Mouse (Mus musculus): Measurements from ENCODE around the gene Nop9. TPM values are rescaled to one million over a fixed set of nuclear protein-coding genes. Genes with fewer than 3 reads are reported as not detected.

Nop9 gene
- total and polyA plus RNA-seq, 3 experiments, result 38.5 to 92.1 (median 89.1) TPM

DNA sequence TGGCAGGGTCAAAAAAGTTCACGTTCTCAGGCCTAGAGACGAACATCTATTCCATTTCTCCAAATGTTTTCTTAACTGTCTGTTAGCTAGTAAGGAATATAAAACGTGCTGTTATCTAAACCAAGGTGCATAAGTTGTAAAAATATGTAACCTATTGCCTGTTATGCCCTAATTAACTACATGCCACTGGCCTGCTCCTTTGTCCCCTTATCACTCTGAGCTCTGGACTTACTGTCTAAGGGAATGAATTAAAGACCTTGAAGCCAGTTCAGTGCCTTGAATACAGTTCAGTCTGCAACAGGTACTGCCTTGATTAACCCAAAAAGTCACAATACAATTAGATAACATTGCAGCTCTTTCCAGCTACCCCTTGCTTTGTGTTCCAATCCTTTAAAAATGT, 10.2 kb upstream of the Nop9 start:
- Histone ChIP-seq H3K4me2 (ENCODE audit: insufficient read depth, low read depth, poor library complexity, severe bottlenecking) (no peak overlapping the region), H3K36me3 (replicated peaks in 1 of 2; ENCODE audit: control insufficient read depth in 1 of 2, insufficient read depth in 1 of 2, low read length in 1 of 2) (peaks cover 18 to 19% of the 10 kb centered on the region in 2 experiments), H3K4me3 (replicated peaks in 1 of 3; ENCODE audit: low read depth in 2 of 3, low read length in 2 of 3, poor library complexity in 1 of 3) (no peak overlapping the region), H3K9me3 (replicated peaks; ENCODE audit: low read length) (no peaks in the 10 kb centered on the region), H3K79me2 (replicated peaks; ENCODE audit: control insufficient read depth, extremely low read depth, insufficient read depth, poor library complexity, severe bottlenecking) (no peaks in the 10 kb centered on the region), H3K9ac (ENCODE audit: insufficient read depth, low read depth) (no peak overlapping the region), H3K27me3 (replicated peaks) (peaks cover 8% of the 10 kb centered on the region), H3K27ac (ENCODE audit: insufficient read depth, low read depth) (no peak overlapping the region), H3K4me1 (ENCODE audit: control insufficient read depth in 1 of 2, insufficient read depth in 2 of 2) (peaks cover 0 to 18% of the 10 kb centered on the region in 2 experiments; a peak in 2 of 4 replicates)
- no peak for DNase-seq (ENCODE audit: extremely low read depth)
- in situ Hi-C loops (cut with MboI; ENCODE audit: low pct_ligation_motif_present, low pct_unique_long_range_greater_than_20kb, low sequenced_read_pairs) (no loop called here), dilution Hi-C loops (cut with MboI; ENCODE audit: extremely low pct_ligation_motif_present, extremely low pct_unique_long_range_greater_than_20kb, low sequenced_read_pairs) (no loop called here)
- TF ChIP-seq MAX (IDR thresholded peaks at IDR 0.05; ENCODE audit: low read length), result no peak

DNA sequence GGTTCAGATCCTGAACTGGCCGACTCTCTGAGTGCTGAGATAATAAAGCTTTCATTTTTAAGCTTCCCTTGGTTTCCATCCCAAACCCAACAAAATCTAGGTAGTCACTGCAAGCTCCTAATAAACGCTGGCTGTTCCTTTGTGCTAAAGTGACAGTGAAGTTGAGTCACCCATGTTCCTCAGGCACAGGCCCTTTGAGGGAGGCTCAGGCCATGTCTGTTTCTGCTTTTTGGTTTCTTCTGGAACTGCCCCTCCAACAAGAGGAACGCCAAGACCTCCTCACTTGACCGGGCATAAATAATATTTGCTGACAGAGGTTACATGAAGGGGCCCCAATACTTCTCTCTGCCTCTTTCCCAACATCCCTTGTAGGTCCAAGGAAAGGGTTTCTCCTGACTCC, 9.7 kb upstream of the Nop9 start:
- no peaks in the 10 kb centered on the region for H3K9me3 ChIP-seq (replicated peaks; ENCODE audit: low read length)
- no peak for DNase-seq (ENCODE audit: extremely low read depth)
- no peaks in the 10 kb centered on the region for H3K79me2 ChIP-seq (replicated peaks; ENCODE audit: control insufficient read depth, extremely low read depth, insufficient read depth, poor library complexity, severe bottlenecking)
- H3K4me2 ChIP-seq (ENCODE audit: insufficient read depth, low read depth, poor library complexity, severe bottlenecking), result no peak overlapping the region
- H3K9ac ChIP-seq (ENCODE audit: insufficient read depth, low read depth), result no peak overlapping the region
- no peak overlapping the region for H3K27ac ChIP-seq (ENCODE audit: insufficient read depth, low read depth)
- TF ChIP-seq ELF1 (IDR thresholded peaks at IDR 0.05; ENCODE audit: low read depth, low read length) (no peak), ZKSCAN1 (IDR thresholded peaks at IDR 0.05; ENCODE audit: borderline replicate concordance, low read depth, low read length) (no peak), TCF12 (IDR thresholded peaks at IDR 0.05; ENCODE audit: low read depth, low read length) (no peak), HCFC1 (IDR thresholded peaks at IDR 0.05; ENCODE audit: low read depth, low read length) (no peak), TBP (conservative IDR thresholded peaks at IDR 0.05; ENCODE audit: low read depth, low read length) (no peak), CHD1 (IDR thresholded peaks at IDR 0.05; ENCODE audit: low read depth, low read length) (no peak), MXI1 (IDR thresholded peaks at IDR 0.05; ENCODE audit: low read depth, low read length) (no peak), MYC (IDR thresholded peaks at IDR 0.05; ENCODE audit: low read depth, low read length) (no peak), NRF1 (IDR thresholded peaks at IDR 0.05; ENCODE audit: low read depth, low read length) (no peak), NELFE (IDR thresholded peaks at IDR 0.05; ENCODE audit: low read depth, low read length) (no peak), ZNF384 (IDR thresholded peaks at IDR 0.05; ENCODE audit: low read depth, low read length) (no peak), CHD2 (IDR thresholded peaks at IDR 0.05; ENCODE audit: low read length) (no peak), POLR2A (IDR thresholded peaks at IDR 0.05; ENCODE audit: low read depth, low read length) (no peak)
- no peak overlapping the region for H3K4me3 ChIP-seq (replicated peaks in 1 of 3; ENCODE audit: low read depth in 2 of 3, low read length in 2 of 3, poor library complexity in 1 of 3)
- H3K36me3 ChIP-seq (replicated peaks in 1 of 2; ENCODE audit: control insufficient read depth in 1 of 2, insufficient read depth in 1 of 2, low read length in 1 of 2), result peaks cover 22 to 23% of the 10 kb centered on the region in 2 experiments
- in situ Hi-C loops (cut with MboI; ENCODE audit: low pct_ligation_motif_present, low pct_unique_long_range_greater_than_20kb, low sequenced_read_pairs) (no loop called here), dilution Hi-C loops (cut with MboI; ENCODE audit: extremely low pct_ligation_motif_present, extremely low pct_unique_long_range_greater_than_20kb, low sequenced_read_pairs) (no loop called here)
- H3K4me1 ChIP-seq (ENCODE audit: control insufficient read depth in 1 of 2, insufficient read depth in 2 of 2), result peaks cover 0 to 18% of the 10 kb centered on the region in 2 experiments; a peak in 2 of 4 replicates
- peaks cover 3% of the 10 kb centered on the region for H3K27me3 ChIP-seq (replicated peaks)

DNA sequence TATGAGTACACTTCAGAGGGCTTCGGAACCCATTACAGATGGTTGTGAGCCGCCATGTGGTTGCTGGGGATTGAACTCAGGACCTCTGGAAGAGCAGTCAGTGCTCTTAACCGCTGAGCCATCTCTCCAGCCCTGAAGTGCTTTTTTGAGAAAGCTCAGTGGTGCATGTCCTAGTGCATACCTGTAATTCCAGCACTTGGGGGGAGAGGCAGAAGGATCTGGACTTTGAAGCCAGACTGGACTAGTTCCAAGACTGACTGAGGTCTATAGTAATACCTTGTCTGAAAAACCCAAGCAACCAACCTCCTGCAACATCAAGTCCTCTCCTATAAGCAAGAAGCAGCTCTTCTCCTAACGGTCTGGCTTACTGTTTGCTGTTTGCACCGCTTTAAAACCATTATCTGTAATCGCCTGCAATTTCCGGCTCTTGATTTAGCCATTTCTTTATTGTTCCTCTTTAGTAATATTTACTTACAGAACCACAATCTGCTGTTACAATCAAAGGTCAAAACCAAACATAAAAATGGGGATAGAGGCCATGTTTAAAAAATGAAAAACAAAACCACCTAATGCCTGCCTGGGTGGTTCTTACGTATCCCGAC, 8.3 kb upstream of the Nop9 start:
- Histone ChIP-seq H3K4me3 (replicated peaks in 1 of 3; ENCODE audit: low read depth in 2 of 3, low read length in 2 of 3, poor library complexity in 1 of 3) (no peak overlapping the region), H3K27ac (ENCODE audit: insufficient read depth, low read depth) (no peak overlapping the region), H3K27me3 (replicated peaks) (no peaks in the 10 kb centered on the region), H3K36me3 (replicated peaks in 1 of 2; ENCODE audit: control insufficient read depth in 1 of 2, insufficient read depth in 1 of 2, low read length in 1 of 2) (peaks cover 25 to 33% of the 10 kb centered on the region in 2 experiments), H3K9me3 (replicated peaks; ENCODE audit: low read length) (no peaks in the 10 kb centered on the region), H3K4me1 (ENCODE audit: control insufficient read depth in 1 of 2, insufficient read depth in 2 of 2) (peaks cover 0 to 26% of the 10 kb centered on the region in 2 experiments; a peak in 2 of 4 replicates), H3K79me2 (replicated peaks; ENCODE audit: control insufficient read depth, extremely low read depth, insufficient read depth, poor library complexity, severe bottlenecking) (no peaks in the 10 kb centered on the region), H3K4me2 (ENCODE audit: insufficient read depth, low read depth, poor library complexity, severe bottlenecking) (no peak overlapping the region), H3K9ac (ENCODE audit: insufficient read depth, low read depth) (no peak overlapping the region)
- no peak for DNase-seq (ENCODE audit: extremely low read depth)
- in situ Hi-C loops (cut with MboI; ENCODE audit: low pct_ligation_motif_present, low pct_unique_long_range_greater_than_20kb, low sequenced_read_pairs), result no loop called here
- no peak for TF ChIP-seq CHD2 (IDR thresholded peaks at IDR 0.05; ENCODE audit: low read length)
- TF ChIP-seq ELF1 (IDR thresholded peaks at IDR 0.05; ENCODE audit: low read depth, low read length), result no peak
- TF ChIP-seq MXI1 (IDR thresholded peaks at IDR 0.05; ENCODE audit: low read depth, low read length), result no peak
- TF ChIP-seq MYC (IDR thresholded peaks at IDR 0.05; ENCODE audit: low read depth, low read length), result no peak
- TF ChIP-seq PAX5 (IDR thresholded peaks at IDR 0.05; ENCODE audit: low read length), result no peak
- no peak for TF ChIP-seq ZMIZ1 (IDR thresholded peaks at IDR 0.05; ENCODE audit: low read depth, low read length)
- TF ChIP-seq CTCF (conservative IDR thresholded peaks at IDR 0.05 in 1 of 2, IDR thresholded peaks at IDR 0.05 in 1 of 2; ENCODE audit: low read depth in 2 of 2, low read length in 2 of 2), result no peak
- TF ChIP-seq ZC3H11A (IDR thresholded peaks at IDR 0.05; ENCODE audit: low read depth, low read length), result no peak
- no peak for TF ChIP-seq NELFE (IDR thresholded peaks at IDR 0.05; ENCODE audit: low read depth, low read length)
- TF ChIP-seq HCFC1 (IDR thresholded peaks at IDR 0.05; ENCODE audit: low read depth, low read length), result no peak
- TF ChIP-seq KAT2A (IDR thresholded peaks at IDR 0.05; ENCODE audit: insufficient replicate concordance, low read length), result no peak
- TF ChIP-seq CHD1 (IDR thresholded peaks at IDR 0.05; ENCODE audit: low read depth, low read length), result no peak
- no peak for TF ChIP-seq RAD21 (IDR thresholded peaks at IDR 0.05; ENCODE audit: low read depth, low read length)
- TF ChIP-seq IRF4 (IDR thresholded peaks at IDR 0.05; ENCODE audit: low read depth, low read length), result no peak
- no peak for TF ChIP-seq RCOR1 (conservative IDR thresholded peaks at IDR 0.05; ENCODE audit: low read depth, low read length)
- TF ChIP-seq MEF2A (IDR thresholded peaks at IDR 0.05; ENCODE audit: borderline replicate concordance, low read depth, low read length), result no peak
- no peak for TF ChIP-seq GABPA (IDR thresholded peaks at IDR 0.05; ENCODE audit: insufficient replicate concordance, low read depth, low read length)
- dilution Hi-C loops (cut with MboI; ENCODE audit: extremely low pct_ligation_motif_present, extremely low pct_unique_long_range_greater_than_20kb, low sequenced_read_pairs), result no loop called here
